Mouse (Mus musculus): ENCODE measurements around the gene Scarf1.

Scarf1 gene

DNA sequence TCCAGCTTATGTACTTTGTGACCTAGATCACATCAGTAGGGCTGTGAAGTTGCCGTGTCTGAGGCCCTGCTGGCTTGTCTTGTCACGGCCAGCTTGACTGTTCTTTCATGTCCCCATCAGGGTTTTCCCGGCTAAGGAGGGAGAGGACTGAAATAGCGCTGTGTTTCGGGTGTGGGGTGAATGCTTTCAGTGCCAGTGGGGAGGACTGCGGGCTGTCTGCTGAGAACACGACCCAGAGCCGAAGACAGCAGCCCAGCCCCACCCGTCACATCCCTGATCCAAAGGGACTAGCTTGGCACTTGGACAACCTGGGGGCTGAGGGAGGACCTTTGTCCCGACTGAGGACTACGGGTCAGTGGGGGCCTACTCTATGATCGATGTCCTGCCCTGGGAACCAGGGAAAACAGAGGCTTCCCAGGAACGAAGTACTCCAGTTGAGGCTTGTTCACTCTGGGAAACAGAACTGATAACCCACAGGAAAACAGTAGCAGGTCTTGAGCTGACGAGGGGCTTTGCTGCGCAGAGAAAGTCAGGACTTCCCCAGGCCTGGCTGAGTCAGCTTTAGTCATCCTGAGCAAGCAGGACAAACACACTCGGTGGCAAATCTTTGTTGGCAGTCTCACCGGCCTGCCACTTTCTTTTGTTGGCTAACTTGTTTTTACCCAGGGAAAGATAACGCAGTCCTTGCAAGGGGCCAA lies 50.7 kb downstream of the Scarf1 start:
- DNase-seq (ENCODE audit: low spot score in 2 of 2) = no peak

DNA sequence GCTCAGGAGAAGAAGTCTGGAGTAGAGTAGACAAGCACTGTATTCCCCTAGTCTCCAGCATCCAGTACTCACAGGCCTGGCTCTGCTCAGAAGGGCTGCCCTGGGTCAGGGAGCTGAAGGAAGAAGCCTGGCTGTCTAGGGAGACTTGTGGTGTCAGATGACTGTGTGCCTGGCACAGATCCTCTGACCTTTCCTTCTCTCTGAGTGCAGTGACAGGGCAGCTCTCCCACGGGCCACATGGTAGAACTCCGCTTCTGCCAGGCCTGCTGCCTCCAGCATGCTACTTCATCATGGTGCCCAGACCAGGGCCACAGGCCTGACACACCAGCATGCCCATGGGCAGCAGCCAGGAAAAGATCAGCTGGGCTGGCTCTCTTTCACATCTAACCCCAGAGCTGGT lies 52.5 kb downstream of the Scarf1 start:
- no peak for DNase-seq (ENCODE audit: low spot score in 2 of 2)

DNA sequence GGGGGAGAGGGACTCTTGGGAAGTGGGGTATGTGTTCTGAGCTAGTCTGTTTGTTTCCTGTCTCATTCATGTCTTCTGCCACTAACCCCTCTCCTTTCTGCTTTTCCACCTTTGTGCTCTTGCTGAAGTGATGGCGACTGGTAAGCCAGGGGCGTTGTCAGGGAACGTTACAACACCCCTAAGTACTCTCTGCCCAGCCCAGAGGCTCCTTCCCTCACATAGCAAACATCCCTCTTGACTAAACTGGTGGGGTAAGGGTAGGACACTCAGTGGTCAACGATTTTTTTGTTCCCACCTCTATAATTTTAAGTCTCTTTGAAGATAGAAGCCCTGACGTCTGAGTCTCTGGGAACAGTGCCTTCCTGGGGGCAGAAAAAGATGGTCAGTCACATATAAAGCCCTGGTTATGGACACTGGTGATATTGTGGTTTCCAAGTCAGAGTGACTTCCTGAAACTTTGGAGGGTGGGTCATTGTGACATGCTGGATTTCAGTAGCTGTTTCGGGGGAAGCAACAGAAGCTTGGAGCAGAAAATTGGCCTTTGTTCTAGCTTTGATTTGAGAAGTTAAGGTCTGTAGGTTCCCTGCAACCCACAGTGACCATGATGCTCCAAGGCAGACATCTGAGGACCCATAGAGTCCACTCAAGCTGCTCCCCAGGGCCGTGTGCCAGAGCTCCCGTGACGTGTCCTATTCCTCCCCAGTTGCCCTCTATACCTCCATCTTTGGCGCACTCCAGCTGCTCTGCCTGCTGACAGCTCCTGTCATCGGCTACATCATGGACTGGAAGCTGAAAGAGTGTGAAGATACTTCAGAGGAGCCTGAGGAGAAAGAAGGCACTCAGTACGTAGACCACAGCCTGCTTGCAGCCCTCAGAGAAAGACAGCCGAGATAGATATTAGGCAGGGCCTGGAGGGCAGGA lies 53.2 kb downstream of the Scarf1 start:
- no peak for DNase-seq (ENCODE audit: low spot score in 2 of 2)

DNA sequence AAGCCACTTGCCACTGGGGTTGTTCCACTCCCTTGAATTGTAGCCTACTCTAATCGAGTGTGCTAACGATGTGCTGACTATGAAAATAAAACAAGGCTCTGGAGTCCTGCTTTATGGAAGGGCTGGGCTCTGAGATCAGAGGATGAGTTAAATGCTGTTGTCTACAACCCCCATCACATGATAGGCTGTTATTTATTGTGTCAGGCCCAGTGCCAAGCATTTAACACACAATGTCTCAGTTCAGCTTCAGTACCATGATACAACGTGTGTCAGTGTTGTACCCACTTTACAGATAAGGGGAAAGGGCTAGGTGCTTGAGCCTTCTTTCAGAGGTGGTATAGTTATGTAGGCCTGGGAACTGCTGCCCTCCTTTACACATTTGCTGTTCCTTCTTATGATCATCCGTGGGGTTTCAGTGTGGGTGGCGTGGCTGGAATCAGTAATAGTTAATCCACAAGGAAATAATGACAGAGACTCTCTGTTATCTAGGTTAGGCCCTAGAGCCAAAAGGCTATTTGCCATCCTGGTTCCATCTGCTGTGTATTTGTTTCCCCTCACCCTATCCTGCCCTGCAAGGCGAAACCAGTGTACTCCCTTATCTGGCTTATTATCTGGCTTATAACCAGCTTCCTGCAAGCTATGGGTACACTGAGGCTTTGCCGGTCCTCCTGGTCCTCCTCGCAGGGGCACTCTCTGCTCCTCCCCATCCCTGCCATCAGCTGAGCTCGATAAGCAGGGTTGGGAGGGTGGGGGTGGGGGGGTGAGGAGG lies 54.2 kb downstream of the Scarf1 start:
- DNase-seq (ENCODE audit: low spot score in 2 of 2) = no peak

DNA sequence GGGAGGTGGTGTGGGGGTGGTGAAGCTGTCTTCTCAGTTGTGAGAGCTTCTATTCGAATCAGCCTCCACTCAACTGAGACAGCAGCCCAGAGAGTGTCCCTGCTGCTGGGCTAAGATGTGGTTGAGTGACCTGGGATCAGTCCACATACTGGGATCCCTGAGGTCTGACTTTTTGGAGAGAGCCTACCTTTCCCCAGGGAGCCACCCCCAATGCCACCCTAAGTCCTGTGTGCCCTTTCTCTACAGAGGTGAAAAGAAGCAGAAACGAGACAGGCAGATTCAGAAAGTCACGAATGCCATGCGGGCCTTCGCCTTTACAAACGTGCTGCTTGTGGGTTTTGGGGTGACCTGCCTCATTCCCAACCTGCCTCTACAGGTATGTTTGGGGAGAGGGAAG lies 54.8 kb downstream of the Scarf1 start:
- no peak for DNase-seq (ENCODE audit: low spot score in 2 of 2)

DNA sequence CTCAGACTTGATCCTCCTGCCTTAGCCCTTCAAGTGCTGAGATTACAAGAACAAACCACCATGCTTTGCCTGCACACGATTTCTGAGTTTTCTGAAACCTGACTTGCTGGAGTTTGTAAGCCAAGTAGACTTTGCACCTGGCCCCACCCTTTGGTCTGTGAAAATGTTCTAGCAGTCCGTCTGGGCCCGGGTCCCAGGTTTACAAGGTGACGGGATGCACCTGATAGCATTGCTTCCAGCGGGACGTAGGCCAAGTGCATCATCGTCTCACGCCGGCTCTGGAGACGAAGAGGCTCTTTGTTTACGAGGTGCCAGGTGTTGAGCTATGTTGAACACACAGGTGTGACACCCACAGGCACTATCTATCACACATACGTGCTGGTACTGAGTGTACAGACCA lies 55.6 kb downstream of the Scarf1 start:
- DNase-seq (ENCODE audit: low spot score in 2 of 2) = no peak

DNA sequence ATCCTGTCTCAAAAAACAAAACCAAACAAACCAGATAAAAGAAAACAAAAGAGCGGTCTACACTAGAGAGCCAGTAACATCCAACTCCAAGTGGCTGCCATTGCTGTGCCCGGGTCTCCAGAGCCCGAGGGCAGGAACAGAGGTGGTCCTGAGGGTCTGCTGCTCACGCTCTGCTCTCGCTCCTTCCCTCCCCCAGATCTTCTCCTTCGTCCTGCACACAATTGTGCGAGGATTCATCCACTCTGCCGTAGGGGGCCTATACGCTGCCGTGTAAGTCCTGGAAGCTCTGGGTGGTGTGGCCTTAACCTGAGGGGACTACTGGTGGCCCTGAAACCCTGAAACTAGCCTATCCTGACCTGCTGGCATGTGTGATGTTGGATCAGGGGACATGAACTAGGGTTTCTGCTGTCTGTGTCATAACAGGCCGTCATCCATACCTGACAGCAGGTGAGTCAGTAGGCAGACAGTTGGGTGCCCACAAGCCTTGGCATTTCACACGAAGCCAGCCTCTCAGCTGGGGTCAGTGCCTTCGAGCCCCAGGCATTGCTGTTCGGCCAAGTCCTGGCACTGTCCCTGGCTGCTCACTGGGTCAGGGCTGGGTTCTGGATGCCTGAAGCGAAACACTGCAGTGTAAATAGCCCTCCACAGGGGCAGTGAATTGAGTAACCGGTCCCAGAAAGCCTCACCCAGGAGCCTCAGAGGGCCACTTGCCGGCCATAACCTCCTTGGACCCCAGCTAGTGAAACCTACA lies 57.2 kb downstream of the Scarf1 start:
- DNase-seq (ENCODE audit: low spot score in 2 of 2) = no peak

DNA sequence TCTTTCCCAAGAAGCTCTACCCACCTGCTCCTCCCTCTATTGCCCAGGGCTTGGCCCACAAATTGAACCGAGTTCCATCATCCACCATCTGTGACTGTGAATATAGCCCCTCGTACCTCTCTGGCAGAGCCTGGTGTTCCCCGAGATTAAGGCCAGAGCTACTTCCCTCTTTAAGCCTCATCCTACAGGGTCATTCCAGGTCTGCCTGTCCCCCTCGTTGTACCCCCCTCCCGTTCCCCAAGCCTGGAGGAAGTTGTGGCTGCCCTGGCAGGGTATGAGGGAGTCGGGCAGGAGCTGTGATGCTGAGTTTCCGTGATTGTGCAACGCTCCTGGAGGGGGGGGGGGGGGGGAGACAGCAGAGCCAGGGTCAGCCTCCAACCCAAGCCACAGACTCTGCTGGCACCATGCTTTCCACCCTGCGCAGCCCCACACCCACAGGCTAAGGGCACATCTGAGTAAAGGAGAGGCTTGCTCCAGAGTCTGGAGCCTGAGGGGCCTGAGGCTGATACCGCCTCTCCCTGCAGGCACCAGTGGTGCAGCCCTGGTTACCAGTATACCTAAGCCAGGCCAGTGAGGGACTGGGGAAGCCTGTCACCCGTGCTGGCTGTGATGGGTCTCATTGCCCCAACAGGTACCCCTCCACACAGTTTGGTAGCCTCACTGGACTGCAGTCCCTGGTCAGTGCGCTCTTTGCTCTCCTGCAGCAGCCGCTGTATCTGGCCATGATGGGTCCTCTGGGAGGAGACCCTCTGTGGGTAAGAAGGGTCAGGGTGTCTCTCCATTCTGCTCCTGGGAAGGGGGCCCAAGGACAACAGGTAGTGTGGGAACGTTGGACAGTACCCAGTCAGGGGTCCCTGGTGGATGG lies 58.0 kb downstream of the Scarf1 start:
- DNase-seq (ENCODE audit: low spot score in 2 of 2) = no peak

DNA sequence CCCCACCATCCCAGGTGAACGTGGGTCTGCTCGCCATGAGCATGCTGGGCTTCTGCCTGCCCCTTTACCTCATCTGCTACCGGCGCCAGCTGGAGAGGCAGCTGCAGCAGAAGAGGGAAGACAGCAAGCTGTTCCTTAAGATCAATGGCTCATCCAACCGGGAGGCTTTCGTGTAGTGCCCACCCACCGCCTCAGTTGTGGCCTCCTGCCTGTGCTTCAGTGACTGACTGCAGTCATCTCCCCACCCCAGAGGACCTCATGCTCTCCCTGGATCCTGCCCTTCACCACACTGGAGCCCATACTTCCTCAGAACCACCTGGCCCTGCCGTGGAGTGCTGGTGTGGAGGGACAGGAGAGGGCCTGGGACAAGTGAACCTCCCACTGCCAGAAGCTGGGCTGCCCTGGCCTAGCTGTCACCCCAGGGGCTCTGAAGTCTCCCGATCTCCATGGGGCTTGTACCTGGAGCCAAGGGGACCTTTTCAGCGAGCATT lies 59.0 kb downstream of the Scarf1 start:
- peak; percentile 44 to 49 for DNase-seq (ENCODE audit: low spot score in 2 of 2)

DNA sequence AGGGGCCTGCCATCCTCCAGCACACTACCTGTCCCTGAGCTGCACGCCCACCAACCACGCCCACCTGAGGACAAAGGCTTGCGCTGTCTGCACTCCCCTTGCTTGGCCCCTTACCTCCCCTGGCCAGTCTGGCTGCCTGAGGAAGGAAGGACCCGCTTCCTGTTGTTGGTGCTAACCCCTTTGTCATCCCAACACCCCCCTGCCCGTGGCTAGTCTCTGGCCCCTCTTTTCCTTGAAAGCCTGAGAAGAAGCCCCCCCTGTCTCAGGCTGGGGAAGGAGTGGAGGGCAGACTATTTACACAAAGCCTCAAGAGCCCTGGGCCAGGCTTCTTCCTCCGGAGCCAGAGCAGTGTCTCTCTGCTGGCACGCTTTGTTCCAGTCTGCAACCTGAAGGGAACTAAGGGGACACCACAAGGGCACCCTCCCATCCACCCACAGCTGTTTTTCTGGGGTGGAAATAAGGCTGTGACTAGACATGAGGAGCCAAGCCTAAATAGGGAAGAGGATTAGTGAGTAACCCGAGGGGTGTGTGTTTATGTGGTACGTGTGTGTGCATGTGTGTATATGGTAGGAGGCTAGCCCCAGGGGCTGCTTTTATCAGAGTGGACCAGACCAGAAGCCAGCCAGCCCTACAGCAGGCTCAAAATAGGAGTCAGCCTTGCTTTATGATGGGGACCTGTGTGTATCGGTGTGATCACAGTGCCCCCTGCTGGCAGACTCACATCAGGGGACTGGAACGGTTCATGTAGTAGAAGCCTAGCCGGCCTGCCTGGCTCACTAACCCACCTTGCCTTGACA lies 59.7 kb downstream of the Scarf1 start:
- peak; percentile 94 to 95 for DNase-seq (ENCODE audit: low spot score in 2 of 2)

DNA sequence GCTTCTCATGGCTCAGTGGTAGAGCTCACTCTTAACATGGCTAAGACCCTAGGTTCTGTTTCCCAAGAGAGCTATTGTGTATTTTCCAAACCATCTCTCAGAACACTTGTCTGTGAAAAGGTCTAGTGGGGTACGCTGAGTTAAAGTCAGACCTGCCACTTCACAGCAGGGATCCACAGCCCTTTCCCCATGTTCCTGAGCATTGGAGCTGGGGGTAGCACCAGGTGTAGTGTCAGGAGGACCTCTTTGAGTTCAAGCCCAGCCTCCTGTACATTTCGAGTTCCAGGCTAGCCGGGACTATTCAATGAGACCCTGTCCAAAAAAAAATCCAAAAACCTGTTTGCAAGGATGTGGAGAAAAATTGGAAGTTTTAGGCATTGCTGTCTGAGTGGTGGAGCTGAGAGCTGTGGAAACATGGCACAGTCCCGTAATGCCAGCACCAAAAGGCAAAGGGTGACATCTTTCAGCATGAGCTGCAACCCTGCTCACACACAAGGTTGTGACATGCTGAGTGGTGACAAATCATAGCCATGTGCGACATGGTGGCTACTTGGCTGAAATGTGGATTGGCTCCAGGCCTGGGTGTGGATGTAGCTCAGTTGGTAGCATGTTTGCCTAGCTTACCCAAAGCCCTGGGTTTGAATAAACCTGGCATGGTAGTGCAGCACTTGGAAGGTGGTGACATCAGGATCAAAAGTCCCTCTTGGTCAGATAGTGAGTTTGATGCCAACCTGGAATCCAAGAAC lies 61.2 kb downstream of the Scarf1 start:
- no peak for DNase-seq (ENCODE audit: low spot score in 2 of 2)

DNA sequence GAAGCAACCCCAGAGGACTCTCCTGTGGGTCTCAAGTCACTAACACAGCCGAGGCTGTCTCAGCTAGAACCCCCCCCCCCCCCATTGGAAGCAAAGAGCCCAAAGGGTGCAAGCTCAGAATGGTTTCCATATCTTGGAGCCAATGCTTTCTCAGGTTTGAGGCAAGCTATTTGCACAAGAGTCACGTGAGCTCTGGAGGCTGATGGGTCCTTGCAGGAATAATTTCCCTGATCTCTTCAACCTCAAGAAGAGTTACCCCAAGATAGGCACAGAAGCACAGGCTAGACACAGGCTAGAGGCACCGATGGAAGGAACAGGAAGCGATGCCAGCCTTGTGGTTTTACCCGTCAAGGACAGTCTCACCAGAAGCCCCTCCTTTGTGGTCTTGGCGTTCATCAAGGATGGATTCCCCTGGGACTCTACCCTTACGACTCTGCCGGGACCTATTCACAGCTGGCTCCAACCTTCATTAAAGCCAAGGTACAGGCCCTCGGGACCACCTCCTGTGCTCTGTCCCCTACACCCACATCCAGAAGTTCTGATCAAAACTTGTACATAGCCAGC lies 62.3 kb downstream of the Scarf1 start:
- DNase-seq (ENCODE audit: low spot score in 2 of 2) = no peak
